Mouse (Mus musculus): Measurements from ENCODE around the gene Lrrc29.

DNA sequence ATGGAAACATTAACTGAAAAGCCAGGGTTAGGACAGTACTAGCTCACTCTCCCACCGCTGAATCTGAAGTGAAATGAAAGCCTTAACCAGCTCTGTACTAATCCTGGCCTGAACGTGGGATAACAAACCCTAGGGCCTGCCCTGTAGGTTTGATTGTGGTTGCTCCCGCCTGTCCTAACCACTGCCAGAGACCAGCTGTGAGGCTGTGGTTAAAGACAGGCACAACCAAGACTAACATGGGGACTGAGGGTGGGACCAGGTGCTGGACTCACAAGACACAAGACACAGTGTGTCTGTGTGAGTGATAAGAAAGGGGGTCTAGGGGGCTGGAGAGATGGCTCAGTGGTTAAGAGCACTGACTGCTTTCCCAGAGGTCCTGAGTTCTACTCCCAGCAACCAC, 45.5 kb downstream of the Lrrc29 start:
- TF ChIP-seq CTCF (conservative IDR thresholded peaks at IDR 0.05; ENCODE audit: insufficient read depth, insufficient read length, low read depth, low read length) (no peak), POLR2A (IDR thresholded peaks at IDR 0.05; ENCODE audit: low read depth, low read length) (no peak)
